Mouse (Mus musculus) brown adipose tissue, adult 24 weeks (tissue): ENCODE measurements around the gene Lrrc9. TPM values are rescaled to one million over a fixed set of nuclear protein-coding genes. Genes with fewer than 3 reads are reported as not detected.
A peak's percentile ranks its signal among the peaks of the same experiment; 100 is the strongest.

Experiments used
- H3K27ac ChIP-seq: fragments of 200-500 bp; replicated peaks from 2 replicates; pipeline ENCODE4 v1.5.1; 2012; ENCODE audit warnings: low read depth, mild to moderate bottlenecking, low read length
- H3K4me1 ChIP-seq: fragments of 200-500 bp; 2 replicates; pipeline ENCODE4 v1.6.1; 2012; ENCODE audit warnings: low read length, mixed read lengths; ENCODE audit not compliant: control insufficient read depth, insufficient read depth, insufficient read length
- H3K4me3 ChIP-seq: fragments of 200-500 bp; 2 replicates; pipeline ENCODE4 v1.5.1; 2012; ENCODE audit warnings: low read depth, mild to moderate bottlenecking, low read length, moderate library complexity; ENCODE audit not compliant: insufficient read depth
- polyA plus RNA-seq: library from polyadenylated mRNA; stranded (reverse); fragments of >200 nt; gene quantifications from 2 replicates; pipeline ENCODE4 v1.2.4, GENCODE M21; 2012; ENCODE audit not compliant: missing spikeins, insufficient read depth, insufficient read length

Lrrc9 gene
- 0.75 and 1.5 TPM in 2 replicates for polyA plus RNA-seq

GRCm38 (mm10) chr12:72441839-72442576 is at the start of gene Lrrc9:
TSS of gene Lrrc9 (plus strand) at chr12:72441866.
- H3K4me3 ChIP-seq, result peak within 1 kb of the TSS; percentile 65
- H3K4me1 ChIP-seq, result peaks cover 4% of the 10 kb centered on the region
- peak within 1 kb of the TSS; percentile 70; the same call in 1 of the 2 replicates for H3K27ac ChIP-seq

GRCm38 (mm10) chr12:72393046-72393805 is 48.4 kb upstream of the Lrrc9 start:
- H3K4me3 ChIP-seq, result no peak overlapping the region
- no peak overlapping the region for H3K27ac ChIP-seq
- H3K4me1 ChIP-seq, result no peaks in the 10 kb centered on the region

GRCm38 (mm10) chr12:72405031-72405430 is 36.6 kb upstream of the Lrrc9 start:
- no peak overlapping the region for H3K27ac ChIP-seq
- no peak overlapping the region for H3K4me3 ChIP-seq
- peaks cover 6% of the 10 kb centered on the region; the same call in 1 of the 2 replicates for H3K4me1 ChIP-seq

GRCm38 (mm10) chr12:72407146-72407545 is 34.5 kb upstream of the Lrrc9 start:
- Histone ChIP-seq H3K27ac (no peak overlapping the region), H3K4me1 (peaks cover 6% of the 10 kb centered on the region; the same call in 1 of the 2 replicates), H3K4me3 (peak overlapping the region; percentile 45)

DNA sequence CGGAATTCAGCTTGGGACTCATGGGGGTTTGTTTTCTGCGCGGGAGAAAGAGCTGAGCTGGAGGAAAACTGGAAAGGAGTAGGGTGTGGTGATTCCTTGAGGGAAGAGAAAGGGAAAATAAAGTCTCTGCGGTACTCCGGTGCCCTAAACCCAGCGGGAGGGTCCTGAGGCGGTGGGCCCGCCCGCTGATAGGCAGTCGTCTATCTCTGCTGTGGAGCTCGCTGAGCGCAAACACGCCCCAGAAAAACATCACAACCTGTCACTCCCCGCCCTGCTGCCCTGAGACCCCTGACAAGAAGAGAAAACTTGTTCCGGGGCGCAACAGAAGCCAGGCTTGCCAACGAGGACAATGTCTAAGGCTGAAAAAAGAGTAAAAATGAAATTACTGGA is 34.0 kb upstream of the Lrrc9 start:
- Histone ChIP-seq H3K4me3 (peak overlapping the region; percentile 45), H3K4me1 (peaks cover 6% of the 10 kb centered on the region; the same call in 1 of the 2 replicates), H3K27ac (no peak overlapping the region)

DNA sequence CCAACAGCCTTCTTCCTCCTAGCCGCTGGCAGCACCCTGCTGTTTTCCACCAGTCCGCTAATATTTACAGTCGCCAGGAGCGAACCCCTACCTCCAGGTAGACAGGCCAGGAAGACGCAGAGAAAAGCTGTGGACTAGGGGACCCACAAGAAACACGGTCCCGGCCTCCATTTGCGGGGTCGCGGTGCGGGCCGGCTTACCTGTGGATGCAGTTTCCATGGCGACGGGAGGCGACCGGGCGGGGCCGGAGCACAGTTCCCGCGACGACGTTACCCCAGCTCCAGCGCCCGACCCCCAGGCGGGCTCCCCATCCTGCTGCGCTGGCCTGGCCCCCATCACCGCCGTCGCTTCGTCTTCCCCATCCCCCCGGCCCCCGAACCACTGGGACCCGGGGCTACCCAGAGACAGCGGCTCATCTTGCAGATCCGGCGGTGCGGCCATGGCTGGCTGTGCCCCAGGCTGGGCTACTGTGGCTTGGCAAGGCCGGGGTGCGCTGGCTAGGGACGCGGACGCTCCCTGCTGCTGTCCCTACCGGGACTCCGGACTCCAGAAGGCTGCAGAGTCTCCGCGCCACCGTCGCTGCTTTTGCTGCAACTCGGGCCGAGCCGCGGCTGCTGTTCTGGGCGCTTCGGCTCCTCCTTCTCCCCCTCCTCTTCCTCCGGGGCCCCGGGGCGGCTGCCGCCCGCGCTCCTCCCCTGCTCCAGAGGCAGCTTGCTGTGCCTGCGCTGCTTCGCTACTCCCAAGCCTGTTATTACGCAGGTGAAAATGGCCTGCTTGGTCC is 33.4 kb upstream of the Lrrc9 start:
- H3K4me3 ChIP-seq, result peak overlapping the region; percentile 45
- H3K27ac ChIP-seq, result no peak overlapping the region
- H3K4me1 ChIP-seq, result peaks cover 6% of the 10 kb centered on the region; the same call in 1 of the 2 replicates

DNA sequence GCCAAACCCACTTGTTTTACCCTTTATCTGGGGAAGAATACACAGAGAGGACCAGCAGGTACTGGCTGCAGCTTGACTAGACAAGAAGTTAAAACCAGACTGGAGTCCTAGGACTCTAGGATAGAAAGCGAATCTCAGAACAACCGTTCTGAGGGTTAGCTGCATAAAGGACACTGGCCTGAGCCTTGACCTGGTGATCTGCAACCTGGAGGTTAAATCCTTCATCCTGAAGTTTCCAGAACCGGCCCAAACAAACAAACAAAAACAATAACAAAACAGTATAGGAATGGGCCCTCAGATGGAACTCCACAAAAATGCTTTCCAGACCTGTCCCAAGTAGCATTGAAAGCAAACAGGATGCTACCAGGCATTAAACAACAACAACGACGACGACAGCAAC is 32.7 kb upstream of the Lrrc9 start, which contains the start of gene Rtn1:
Gene Rtn1 (minus strand): TSS at position 101 of the 400 bp plus-strand sequence.
- Histone ChIP-seq H3K4me3 (peak within 1 kb of the TSS; percentile 45), H3K4me1 (peaks cover 6% of the 10 kb centered on the region; the same call in 1 of the 2 replicates), H3K27ac (no peak within 1 kb of the TSS)

GRCm38 (mm10) chr12:72417762-72418161 is 23.9 kb upstream of the Lrrc9 start:
- no peaks in the 10 kb centered on the region for H3K4me1 ChIP-seq
- H3K4me3 ChIP-seq, result no peak overlapping the region
- no peak overlapping the region for H3K27ac ChIP-seq

DNA sequence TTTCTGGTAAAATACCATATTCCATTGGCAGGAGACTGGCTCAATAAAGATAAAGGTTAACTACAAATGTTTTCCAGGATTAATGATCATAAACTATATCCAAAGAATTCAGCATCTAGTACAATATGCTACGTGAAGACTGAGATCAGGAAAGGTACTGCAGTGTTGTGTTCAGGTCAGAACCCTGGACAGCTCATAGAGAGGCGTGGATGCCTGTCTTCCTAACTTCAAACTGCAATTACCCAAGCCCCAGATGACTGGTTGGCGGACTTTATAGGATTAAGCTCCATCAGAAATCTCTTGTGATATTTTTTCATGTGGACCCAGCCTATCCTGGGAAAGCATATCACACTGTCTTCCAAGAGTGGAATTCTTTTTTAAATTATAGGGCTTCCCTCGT is 19.0 kb upstream of the Lrrc9 start:
- Histone ChIP-seq H3K4me3 (no peak overlapping the region), H3K27ac (no peak overlapping the region), H3K4me1 (no peaks in the 10 kb centered on the region)

DNA sequence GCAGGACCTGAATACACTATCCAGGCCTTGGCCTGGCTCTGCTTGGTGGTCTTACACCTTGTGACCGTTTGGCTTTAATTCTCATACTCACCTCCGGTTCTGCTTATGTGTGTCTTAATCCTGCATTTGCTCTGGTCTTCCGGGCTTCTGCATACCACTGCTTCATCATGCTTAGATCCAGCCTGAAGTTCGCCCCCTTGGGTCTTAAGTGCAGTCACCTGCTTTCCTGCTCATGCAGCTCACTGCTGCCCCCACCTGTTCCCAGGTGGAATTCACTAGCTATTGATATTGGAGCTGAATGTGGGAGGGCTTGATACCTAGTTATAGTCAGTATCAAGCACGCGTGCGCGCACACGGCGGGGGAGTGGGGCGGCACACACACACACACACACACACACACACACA is 13.9 kb upstream of the Lrrc9 start:
- Histone ChIP-seq H3K27ac (no peak overlapping the region), H3K4me3 (no peak overlapping the region), H3K4me1 (no peaks in the 10 kb centered on the region)

DNA sequence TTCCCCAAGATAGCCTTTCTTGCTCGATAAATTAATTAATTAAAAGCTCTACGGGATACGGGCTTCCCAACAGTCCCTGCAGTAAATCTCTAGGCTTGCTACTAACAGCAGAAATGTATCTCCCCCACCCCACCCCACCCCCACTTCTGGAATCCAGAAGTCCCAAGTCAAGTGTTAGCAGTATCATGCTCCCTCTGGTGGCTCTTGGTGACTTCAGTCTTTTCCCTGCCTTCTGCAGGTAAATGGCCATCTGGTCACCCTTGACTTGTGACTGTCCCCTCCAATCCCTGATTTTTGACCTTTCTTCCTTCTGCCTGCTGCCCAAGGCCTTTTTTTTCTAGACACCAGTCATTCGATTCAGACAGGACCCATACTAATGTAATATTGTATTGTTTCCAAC is 9.5 kb upstream of the Lrrc9 start:
- Histone ChIP-seq H3K27ac (no peak overlapping the region), H3K4me3 (no peak overlapping the region), H3K4me1 (no peaks in the 10 kb centered on the region)

DNA sequence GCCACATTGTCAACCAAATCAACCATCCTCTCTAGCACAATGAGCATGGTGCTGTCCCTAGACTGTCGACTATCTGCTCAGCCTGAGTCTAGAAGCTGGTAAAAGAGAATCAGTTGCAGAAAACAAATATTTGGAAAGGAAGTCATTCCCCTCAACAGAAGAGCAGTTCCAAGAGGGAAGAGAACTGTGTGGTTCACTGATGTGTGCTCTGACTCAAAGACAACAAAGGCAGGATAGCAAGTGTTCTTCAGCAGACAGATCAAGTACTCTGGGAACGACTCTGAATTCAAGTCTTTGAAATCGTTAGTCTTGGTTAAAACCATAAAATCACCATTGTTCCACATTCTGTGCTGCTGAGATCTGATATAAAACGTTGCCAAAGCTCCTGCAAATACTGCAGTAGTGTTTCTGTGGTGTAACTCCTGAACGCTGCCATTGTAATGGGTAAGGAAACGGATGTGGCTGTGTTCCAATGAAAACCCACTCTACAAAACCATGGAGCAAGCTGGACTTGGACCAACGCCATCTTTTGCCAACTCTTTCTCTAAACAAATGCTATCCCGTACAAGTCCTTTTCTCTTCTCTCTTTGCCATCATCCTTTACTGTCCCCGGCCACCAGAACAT is 8.3 kb upstream of the Lrrc9 start:
- no peak overlapping the region for H3K4me3 ChIP-seq
- no peaks in the 10 kb centered on the region for H3K4me1 ChIP-seq
- H3K27ac ChIP-seq, result no peak overlapping the region

- no peak overlapping the region for H3K27ac ChIP-seq
- H3K4me1 ChIP-seq, result peaks cover 4% of the 10 kb centered on the region
- H3K4me3 ChIP-seq, result no peak overlapping the region
Measured at GRCm38 (mm10) chr12:72437676-72438341, 3.9 kb upstream of the Lrrc9 start.

DNA sequence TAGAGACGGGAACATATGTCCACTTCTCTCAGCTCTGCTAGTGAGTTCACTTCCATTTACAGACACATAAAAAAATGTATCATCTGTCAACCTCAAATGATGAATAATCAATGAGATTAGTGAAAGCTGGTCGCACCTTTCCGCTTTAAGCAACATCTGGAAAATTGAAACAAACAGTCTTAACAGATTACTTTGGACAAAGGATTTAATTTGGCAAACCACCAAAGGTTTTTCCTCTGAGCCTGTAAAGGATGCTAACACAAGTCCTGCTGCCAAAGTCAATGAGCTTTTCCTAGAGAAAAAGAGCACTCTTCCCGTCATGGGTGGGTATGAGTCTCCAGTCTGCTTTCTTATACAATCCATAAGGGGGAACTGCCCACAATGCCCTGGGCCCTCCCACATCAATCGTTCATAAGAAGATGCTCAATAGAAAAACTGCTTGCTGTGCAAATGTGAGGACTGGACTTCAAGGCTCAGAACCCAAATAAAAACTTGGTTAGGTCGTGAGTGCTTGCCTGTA is 2.6 kb upstream of the Lrrc9 start:
- Histone ChIP-seq H3K4me1 (peaks cover 4% of the 10 kb centered on the region), H3K4me3 (no peak overlapping the region), H3K27ac (peak overlapping the region; percentile 63)
